Mouse (Mus musculus) stomach, embryonic 16.5 days (tissue): Measurements from ENCODE around the gene Pde10a. TPM values are rescaled to one million over a fixed set of nuclear protein-coding genes. Genes with fewer than 3 reads are reported as not detected.

Source experiments
- ATAC-seq: fragments of 200-750 bp; cut with Nextera tagmentation; 2 replicates; pipeline ENCODE4 v1.8.0; 2017; ENCODE audit warnings: moderate number of reproducible peaks, moderate TSS enrichment; ENCODE audit not compliant: insufficient read depth, low FRiP score
- H3K27ac ChIP-seq: fragments of 300-500 bp; sonication (generic); 2 replicates; pipeline ENCODE4 v1.5.1; 2014; ENCODE audit warnings: low read length
- H3K27me3 ChIP-seq: fragments of 300-500 bp; sonication (generic); 2 replicates; pipeline ENCODE4 v1.6.1; 2014; ENCODE audit warnings: low read length, control low read depth, mixed read lengths; ENCODE audit not compliant: control insufficient read depth, insufficient read depth
- H3K36me3 ChIP-seq: fragments of 300-500 bp; sonication (generic); 2 replicates; pipeline ENCODE4 v1.6.1; 2014; ENCODE audit warnings: low read length; ENCODE audit not compliant: control insufficient read depth, insufficient read depth
- H3K4me1 ChIP-seq: fragments of 300-500 bp; sonication (generic); 2 replicates; pipeline ENCODE4 v1.6.1; 2014; ENCODE audit warnings: low read length, control low read depth, mixed read lengths; ENCODE audit not compliant: control insufficient read depth, insufficient read depth
- H3K4me2 ChIP-seq: fragments of 300-500 bp; sonication (generic); 2 replicates; pipeline ENCODE4 v1.6.1; 2014; ENCODE audit warnings: low read depth, low read length, mixed read lengths
- H3K4me3 ChIP-seq: fragments of 300-500 bp; sonication (generic); replicated peaks from 2 replicates; pipeline ENCODE4 v1.5.1; 2014; ENCODE audit warnings: mild to moderate bottlenecking, low read length
- H3K9ac ChIP-seq: fragments of 300-500 bp; sonication (generic); 2 replicates; pipeline ENCODE4 v1.6.1; 2014; ENCODE audit warnings: low read length
- H3K9me3 ChIP-seq: fragments of 300-500 bp; sonication (generic); replicated peaks from 2 replicates; pipeline ENCODE4 v1.6.1; 2016; ENCODE audit warnings: low read length, control low read depth; ENCODE audit not compliant: control insufficient read depth
- WGBS: fragments of 180-500 bp; shearing (Covaris S2); extraction: QIAGEN DNeasy Blood & Tissue Kit; methylation state at CpG from one replicate; pipeline ENCODE4 v1.1.7; 2014; 5-methylcytosine and 5-hydroxymethylcytosine counted together
- polyA plus RNA-seq: library from polyadenylated mRNA; unstranded; fragments of >200 nt; fragmentation: Nextera tagmentation; extraction: Ambion mirVana; gene quantifications from 2 replicates; pipeline ENCODE4 v1.2.1, GENCODE M21; 2015

Pde10a gene
- polyA plus RNA-seq, 1 experiment from 2014 or later: 1.2 TPM

DNA sequence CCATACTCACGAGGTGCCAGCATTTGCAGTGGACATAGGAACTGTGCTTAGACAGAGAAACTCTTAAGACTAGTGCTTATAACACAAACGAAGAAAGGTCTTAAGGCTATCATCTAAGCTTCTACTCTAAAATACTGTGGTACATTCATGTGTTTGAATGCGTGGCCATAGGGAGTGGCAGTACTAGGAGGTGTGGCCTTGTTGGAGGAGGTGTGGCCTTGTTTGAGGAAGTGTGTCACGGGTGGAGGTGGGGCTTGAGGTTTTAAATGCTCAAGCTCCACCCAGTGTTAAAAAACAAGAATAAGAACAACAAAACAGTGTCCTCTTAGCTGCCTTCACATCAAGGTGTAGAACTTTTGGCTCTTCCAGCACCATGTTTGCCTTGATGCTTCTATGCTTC lies 31.7 kb upstream of the Pde10a start:
- H3K9me3 ChIP-seq: no peaks in the 10 kb centered on the region
- WGBS: 80% methylated on average over 4 of the region's 4 CpGs
- no peaks in the 10 kb centered on the region for H3K4me1 ChIP-seq
- no peaks in the 10 kb centered on the region for H3K36me3 ChIP-seq
- H3K4me3 ChIP-seq: no peak overlapping the region
- H3K27ac ChIP-seq: no peak overlapping the region
- H3K4me2 ChIP-seq: no peak overlapping the region
- H3K27me3 ChIP-seq: no peaks in the 10 kb centered on the region; the same call in 1 of the 2 replicates
- ATAC-seq: no peak
- no peak overlapping the region for H3K9ac ChIP-seq

GRCm38 (mm10) chr17:8498151-8498550 lies 27.0 kb upstream of the Pde10a start:
- no peak for ATAC-seq
- H3K4me3 ChIP-seq: no peak overlapping the region
- no peak overlapping the region for H3K4me2 ChIP-seq
- H3K9me3 ChIP-seq: no peaks in the 10 kb centered on the region
- H3K36me3 ChIP-seq: no peaks in the 10 kb centered on the region
- no peaks in the 10 kb centered on the region for H3K4me1 ChIP-seq
- H3K27ac ChIP-seq: no peak overlapping the region
- no peak overlapping the region for H3K9ac ChIP-seq
- 73% methylated on average over 1 of the region's 1 CpGs for WGBS
- no peaks in the 10 kb centered on the region for H3K27me3 ChIP-seq

DNA sequence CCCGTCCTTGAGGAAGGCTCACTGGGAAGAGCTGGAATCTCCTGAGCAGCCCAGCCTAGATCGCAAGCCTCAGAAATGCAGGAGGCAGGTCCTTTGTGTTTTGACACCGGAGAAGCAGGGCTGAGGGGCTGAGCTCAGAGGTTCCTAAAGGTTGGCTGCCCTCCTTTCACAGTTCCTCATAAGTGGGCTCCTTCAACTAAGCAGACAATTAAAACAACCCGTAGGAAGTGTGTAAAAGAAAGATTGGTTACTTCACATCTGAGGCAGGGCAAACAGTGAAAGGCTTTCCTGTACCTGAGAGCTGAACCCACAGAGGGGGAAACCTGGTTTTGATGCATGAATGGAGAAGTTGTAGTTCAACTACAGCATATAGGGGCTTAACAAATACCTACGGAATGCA lies 26.5 kb upstream of the Pde10a start:
- Histone ChIP-seq H3K27ac (no peak overlapping the region), H3K4me2 (no peak overlapping the region), H3K36me3 (no peaks in the 10 kb centered on the region), H3K9ac (no peak overlapping the region), H3K27me3 (no peaks in the 10 kb centered on the region), H3K9me3 (no peaks in the 10 kb centered on the region), H3K4me3 (no peak overlapping the region), H3K4me1 (no peaks in the 10 kb centered on the region)
- WGBS: 52% methylated on average over 5 of the region's 5 CpGs
- no peak for ATAC-seq

GRCm38 (mm10) chr17:8499564-8500117 lies 25.5 kb upstream of the Pde10a start:
- no peak overlapping the region for H3K4me3 ChIP-seq
- H3K27me3 ChIP-seq: no peaks in the 10 kb centered on the region
- no peak for ATAC-seq
- no peak overlapping the region for H3K9ac ChIP-seq
- no peaks in the 10 kb centered on the region for H3K36me3 ChIP-seq
- H3K4me1 ChIP-seq: no peaks in the 10 kb centered on the region
- no peak overlapping the region for H3K4me2 ChIP-seq
- WGBS: 54% methylated on average over 4 of the region's 4 CpGs
- no peak overlapping the region for H3K27ac ChIP-seq
- H3K9me3 ChIP-seq: no peaks in the 10 kb centered on the region

- no peak for ATAC-seq
- WGBS: 88% methylated on average over 3 of the region's 3 CpGs
- H3K27ac ChIP-seq: no peak overlapping the region
Measured at GRCm38 (mm10) chr17:8504381-8504780, 20.8 kb upstream of the Pde10a start.

DNA sequence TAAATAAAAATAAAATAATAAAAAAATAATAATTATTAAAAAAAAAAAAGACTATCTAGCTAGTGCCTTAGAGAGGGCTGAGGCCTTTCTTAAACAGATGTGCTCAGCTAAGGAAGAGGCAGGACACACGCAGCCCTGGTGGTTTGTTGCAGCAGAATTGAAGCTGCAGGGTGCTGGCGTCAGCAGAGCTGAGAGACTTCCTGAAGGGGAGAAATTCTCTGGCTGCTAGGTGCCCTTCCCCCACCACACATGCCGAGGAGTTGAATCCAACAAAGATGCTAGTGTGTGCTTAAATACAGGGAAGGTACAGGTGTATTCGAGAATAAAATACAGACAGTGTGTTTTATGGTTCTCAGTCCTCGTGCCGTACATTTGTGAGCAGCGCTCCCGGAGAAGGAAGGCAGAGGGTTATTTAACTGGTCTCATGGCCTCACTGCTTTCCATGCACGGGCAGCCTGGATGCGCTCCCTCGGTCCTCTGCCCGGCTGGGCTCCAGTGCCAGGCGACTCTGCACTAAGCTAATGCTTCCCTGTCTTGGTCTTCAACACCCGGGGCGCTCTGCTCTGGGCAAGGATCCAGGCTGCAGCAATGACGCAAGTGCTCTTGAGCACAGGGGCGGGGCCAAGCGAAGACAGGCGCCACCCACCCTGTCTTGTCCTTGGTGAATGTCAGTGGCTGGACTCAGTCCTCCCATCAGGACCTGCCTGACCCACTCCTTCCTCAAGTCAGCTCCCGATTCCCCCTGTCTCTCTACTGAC lies 19.3 kb upstream of the Pde10a start:
- Histone ChIP-seq H3K27ac (no peak overlapping the region), H3K27me3 (peaks cover 5% of the 10 kb centered on the region; the same call in 1 of the 2 replicates), H3K4me3 (peak overlapping the region; percentile 27), H3K4me1 (peaks cover 17% of the 10 kb centered on the region), H3K9me3 (no peaks in the 10 kb centered on the region), H3K9ac (peak overlapping the region; percentile 41), H3K4me2 (peak overlapping the region; percentile 52), H3K36me3 (no peaks in the 10 kb centered on the region)
- ATAC-seq: peak; percentile 78; the same call in 1 of the 2 replicates
- WGBS: 1% methylated on average over 20 of the region's 20 CpGs

More at GRCm38 (mm10) chr17:8504381-8504780, 20.8 kb upstream of the Pde10a start:
- Histone ChIP-seq H3K4me3 (no peak overlapping the region), H3K27me3 (peaks cover 5% of the 10 kb centered on the region; the same call in 1 of the 2 replicates), H3K36me3 (no peaks in the 10 kb centered on the region), H3K4me1 (peaks cover 17% of the 10 kb centered on the region), H3K9me3 (no peaks in the 10 kb centered on the region), H3K9ac (no peak overlapping the region), H3K4me2 (no peak overlapping the region)

DNA sequence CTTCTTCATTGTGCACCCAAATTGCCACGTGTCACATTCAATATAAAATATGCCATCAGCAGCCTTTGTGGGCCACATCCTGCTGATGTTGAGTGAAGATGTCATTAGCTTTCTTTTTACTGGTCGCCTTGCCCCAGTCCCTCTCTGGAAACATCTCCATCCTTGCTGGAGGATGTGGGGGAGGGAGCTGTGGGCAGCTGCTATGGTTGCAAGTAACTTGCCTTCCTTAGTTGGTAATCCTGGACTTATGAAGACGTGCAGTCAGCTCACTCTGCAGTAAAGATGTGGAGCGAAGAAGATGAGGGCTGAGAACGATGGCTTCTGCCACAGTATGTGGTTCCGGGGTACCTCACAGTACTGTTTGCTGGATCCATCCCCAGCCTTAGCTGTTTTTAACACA lies 18.4 kb upstream of the Pde10a start:
- Histone ChIP-seq H3K4me1 (peaks cover 17% of the 10 kb centered on the region), H3K27me3 (peaks cover 5% of the 10 kb centered on the region; the same call in 1 of the 2 replicates), H3K9ac (no peak overlapping the region), H3K9me3 (no peaks in the 10 kb centered on the region), H3K4me2 (no peak overlapping the region), H3K27ac (no peak overlapping the region), H3K36me3 (no peaks in the 10 kb centered on the region), H3K4me3 (no peak overlapping the region)
- ATAC-seq: no peak
- WGBS: 55% methylated on average over 6 of the region's 6 CpGs

- ATAC-seq: no peak
- Histone ChIP-seq H3K4me2 (no peak overlapping the region; the same call in 1 of the 2 replicates), H3K9ac (no peak overlapping the region), H3K9me3 (no peaks in the 10 kb centered on the region), H3K4me1 (peaks cover 17% of the 10 kb centered on the region), H3K4me3 (no peak overlapping the region), H3K36me3 (no peaks in the 10 kb centered on the region), H3K27ac (no peak overlapping the region), H3K27me3 (peaks cover 5% of the 10 kb centered on the region; the same call in 1 of the 2 replicates)
- WGBS: 4% methylated on average over 3 of the region's 3 CpGs
Measured at GRCm38 (mm10) chr17:8507654-8508053, 17.5 kb upstream of the Pde10a start.
